Mouse (Mus musculus) liver, embryonic 13.5 days (tissue): ENCODE measurements around the gene Pten. TPM values are rescaled to one million over a fixed set of nuclear protein-coding genes. Genes with fewer than 3 reads are reported as not detected.

ENCODE experiments used
- ATAC-seq: fragments of 200-750 bp; cut with Nextera tagmentation; 2 replicates; pipeline ENCODE4 v1.8.0; 2017; ENCODE audit warnings: low read depth, mild to moderate bottlenecking, moderate number of reproducible peaks, moderate library complexity
- DNase-seq: peaks from one replicate; pipeline ENCODE4 v3.0.0; 2022
- H3K27ac ChIP-seq: fragments of 300-500 bp; sonication (generic); 2 replicates; pipeline ENCODE4 v1.5.1; 2015; ENCODE audit warnings: moderate library complexity, mild to moderate bottlenecking, inconsistent platforms
- H3K27me3 ChIP-seq: fragments of 300-500 bp; sonication (generic); 2 replicates; pipeline ENCODE4 v1.6.1; 2015; ENCODE audit warnings: mild to moderate bottlenecking, inconsistent platforms
- H3K36me3 ChIP-seq: fragments of 300-500 bp; sonication (generic); 2 replicates; pipeline ENCODE4 v1.6.1; 2015; ENCODE audit warnings: mild to moderate bottlenecking, inconsistent platforms
- H3K4me1 ChIP-seq: fragments of 300-500 bp; sonication (generic); replicated peaks from 2 replicates; pipeline ENCODE4 v1.6.1; 2015; ENCODE audit warnings: inconsistent platforms
- H3K4me2 ChIP-seq: fragments of 300-500 bp; sonication (generic); 2 replicates; pipeline ENCODE4 v1.6.1; 2015; ENCODE audit warnings: inconsistent platforms, mild to moderate bottlenecking, moderate library complexity
- H3K4me3 ChIP-seq: fragments of 300-500 bp; sonication (generic); replicated peaks from 2 replicates; pipeline ENCODE4 v1.5.1; 2015; ENCODE audit warnings: mild to moderate bottlenecking, inconsistent platforms
- H3K9ac ChIP-seq: fragments of 300-500 bp; sonication (generic); 2 replicates; pipeline ENCODE4 v1.6.1; 2015; ENCODE audit warnings: mild to moderate bottlenecking, inconsistent platforms
- H3K9me3 ChIP-seq: fragments of 300-500 bp; sonication (generic); replicated peaks from 2 replicates; pipeline ENCODE4 v1.6.1; 2016; ENCODE audit warnings: inconsistent platforms
- WGBS: fragments of 180-500 bp; shearing (Covaris S2); methylation state at CpG from one replicate; pipeline ENCODE4 v1.1.7; 2015; ENCODE audit not compliant: insufficient replicate concordance; 5-methylcytosine and 5-hydroxymethylcytosine counted together
- polyA plus RNA-seq: library from polyadenylated mRNA; unstranded; fragments of >200 nt; fragmentation: Nextera tagmentation; extraction: Ambion mirVana; gene quantifications from 2 replicates; pipeline ENCODE4 v1.2.1, GENCODE M21; 2015

The Pten gene
- polyA plus RNA-seq, 1 experiment from 2014 or later: 2.8 TPM

GRCm38 (mm10) chr19:32755104-32755791, 2.0 kb upstream of the Pten start:
- H3K36me3 ChIP-seq: no peaks in the 10 kb centered on the region
- peaks cover 31% of the 10 kb centered on the region for H3K4me1 ChIP-seq
- ATAC-seq: no peak
- H3K9me3 ChIP-seq: no peaks in the 10 kb centered on the region
- 12% methylated on average over 12 of the region's 12 CpGs for WGBS
- DNase-seq: no peak
- H3K27ac ChIP-seq: peak overlapping the region; percentile 87; the same call in 1 of the 2 replicates
- H3K9ac ChIP-seq: peak overlapping the region; percentile 80
- peak overlapping the region; percentile 100 for H3K4me2 ChIP-seq
- peak overlapping the region; percentile 95 for H3K4me3 ChIP-seq
- 0 out of 2 replicates have a peak, but pooled peaks cover 10% of the 10 kb centered on the region for H3K27me3 ChIP-seq

DNA sequence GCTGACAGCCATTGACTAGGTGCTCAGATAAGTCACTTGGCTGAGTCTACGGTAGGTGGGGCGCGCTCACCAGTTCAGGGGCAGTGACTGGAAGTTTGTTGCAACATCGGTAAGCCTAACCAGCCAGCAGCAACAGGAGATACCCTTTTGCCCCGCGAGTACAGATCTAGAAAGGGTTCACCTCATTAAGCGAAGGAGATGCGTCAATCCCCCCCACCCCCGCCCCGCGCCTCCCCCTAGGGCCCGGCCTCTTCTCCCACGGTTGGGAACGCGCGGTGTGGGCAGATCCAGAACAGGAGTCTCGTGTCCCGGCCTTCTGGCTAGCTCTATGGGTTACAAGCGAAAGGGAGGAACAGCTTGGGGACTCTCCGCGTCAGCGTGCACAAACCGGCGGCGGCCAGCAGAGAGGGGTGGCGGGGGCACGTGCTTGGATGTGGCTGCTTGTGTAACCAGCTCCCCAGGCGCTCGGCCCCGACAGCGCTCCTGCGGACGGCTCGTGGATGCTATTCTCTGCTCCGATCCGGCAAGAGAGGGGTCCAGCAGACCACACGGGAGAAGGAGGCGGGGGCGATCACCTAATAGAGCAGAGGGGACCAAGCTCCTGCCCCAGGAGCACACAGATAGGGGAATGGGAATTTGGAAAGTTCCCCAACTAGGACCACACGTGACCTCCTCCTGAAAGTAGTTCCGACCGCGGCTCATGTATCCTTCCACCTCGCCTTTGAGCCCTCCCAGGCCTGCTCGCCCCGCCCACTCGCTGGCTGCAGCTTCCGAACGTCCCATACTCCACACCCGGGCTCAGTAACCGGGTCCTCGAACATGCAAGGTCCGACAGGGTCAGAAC, 1.3 kb upstream of the Pten start:
- Histone ChIP-seq H3K9me3 (no peaks in the 10 kb centered on the region), H3K4me2 (peak overlapping the region; percentile 100), H3K4me3 (peak overlapping the region; percentile 95), H3K27me3 (0 out of 2 replicates have a peak, but pooled peaks cover 10% of the 10 kb centered on the region), H3K27ac (peak overlapping the region; percentile 87), H3K36me3 (no peaks in the 10 kb centered on the region), H3K4me1 (peaks cover 38% of the 10 kb centered on the region), H3K9ac (peak overlapping the region; percentile 80)
- ATAC-seq: peak; percentile 70
- peak; percentile 92 for DNase-seq
- WGBS: under 1% methylated on average over 53 of the region's 53 CpGs

GRCm38 (mm10) chr19:32756636-32756899, 729 bp upstream of the Pten start:
- 0% methylated on average over 14 of the region's 14 CpGs for WGBS
- peaks cover 40% of the 10 kb centered on the region for H3K4me1 ChIP-seq
- 0 out of 2 replicates have a peak, but pooled peaks cover 10% of the 10 kb centered on the region for H3K27me3 ChIP-seq
- DNase-seq (no peak), ATAC-seq (no peak)
- no peaks in the 10 kb centered on the region for H3K9me3 ChIP-seq
- no peaks in the 10 kb centered on the region for H3K36me3 ChIP-seq
- peak overlapping the region; percentile 100 for H3K4me2 ChIP-seq
- H3K4me3 ChIP-seq: peak overlapping the region; percentile 95
- peak overlapping the region; percentile 80 for H3K9ac ChIP-seq
- H3K27ac ChIP-seq: peak overlapping the region; percentile 86

DNA sequence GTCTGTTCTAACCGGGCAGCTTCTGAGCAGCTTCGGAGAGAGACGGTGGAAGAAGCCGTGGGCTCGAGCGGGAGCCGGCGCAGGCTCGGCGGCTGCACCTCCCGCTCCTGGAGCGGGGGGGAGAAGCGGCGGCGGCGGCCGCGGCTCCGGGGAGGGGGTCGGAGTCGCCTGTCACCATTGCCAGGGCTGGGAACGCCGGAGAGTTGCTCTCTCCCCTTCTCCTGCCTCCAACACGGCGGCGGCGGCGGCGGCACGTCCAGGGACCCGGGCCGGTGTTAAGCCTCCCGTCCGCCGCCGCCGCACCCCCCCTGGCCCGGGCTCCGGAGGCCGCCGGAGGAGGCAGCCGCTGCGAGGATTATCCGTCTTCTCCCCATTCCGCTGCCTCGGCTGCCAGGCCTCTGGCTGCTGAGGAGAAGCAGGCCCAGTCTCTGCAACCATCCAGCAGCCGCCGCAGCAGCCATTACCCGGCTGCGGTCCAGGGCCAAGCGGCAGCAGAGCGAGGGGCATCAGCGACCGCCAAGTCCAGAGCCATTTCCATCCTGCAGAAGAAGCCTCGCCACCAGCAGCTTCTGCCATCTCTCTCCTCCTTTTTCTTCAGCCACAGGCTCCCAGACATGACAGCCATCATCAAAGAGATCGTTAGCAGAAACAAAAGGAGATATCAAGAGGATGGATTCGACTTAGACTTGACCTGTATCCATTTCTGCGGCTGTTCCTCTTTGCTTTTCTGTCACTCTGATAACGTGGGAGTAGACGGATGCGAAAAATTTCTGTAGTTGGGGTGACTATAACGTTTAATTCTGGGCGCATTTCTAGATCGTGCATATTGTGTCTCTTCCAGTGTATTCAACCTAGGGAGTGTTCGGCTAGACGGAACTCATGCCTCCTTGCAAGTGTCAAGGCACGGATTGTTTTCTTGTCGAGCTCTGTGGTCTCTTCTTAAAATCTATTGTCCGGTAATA, 815 bp downstream of the Pten start:
- Histone ChIP-seq H3K4me3 (peak overlapping the region; percentile 95), H3K9me3 (no peaks in the 10 kb centered on the region), H3K4me2 (peak overlapping the region; percentile 100), H3K27ac (peak overlapping the region; percentile 93), H3K9ac (peak overlapping the region; percentile 90), H3K27me3 (0 out of 2 replicates have a peak, but pooled peaks cover 9% of the 10 kb centered on the region), H3K36me3 (no peaks in the 10 kb centered on the region), H3K4me1 (peaks cover 43% of the 10 kb centered on the region)
- peak; percentile 29 for DNase-seq
- under 1% methylated on average over 60 of the region's 69 CpGs for WGBS
- no peak for ATAC-seq

DNA sequence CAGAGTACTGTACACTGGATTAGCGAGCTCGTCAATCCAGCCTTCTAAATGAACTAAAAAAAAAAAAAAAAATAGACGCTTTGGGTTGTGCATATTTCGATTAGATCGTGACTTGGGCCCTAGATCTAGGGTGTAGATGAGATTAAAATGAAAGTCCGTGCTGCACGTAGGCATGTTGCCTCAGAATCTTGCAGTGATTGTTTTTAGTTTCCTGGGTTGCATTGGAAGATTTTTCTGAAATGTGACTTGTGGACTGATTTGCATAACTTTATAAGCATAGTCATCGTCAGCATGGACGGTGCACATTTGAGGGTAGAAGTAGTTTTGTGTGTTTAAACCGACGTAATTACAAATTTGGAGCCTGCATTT, 1.5 kb downstream of the Pten start:
- H3K9me3 ChIP-seq: no peaks in the 10 kb centered on the region
- H3K9ac ChIP-seq: peak overlapping the region; percentile 90
- DNase-seq: no peak
- H3K4me3 ChIP-seq: peak overlapping the region; percentile 95
- 0 out of 2 replicates have a peak, but pooled peaks cover 4% of the 10 kb centered on the region for H3K27me3 ChIP-seq
- WGBS: 3% methylated on average over 11 of the region's 11 CpGs
- no peak for ATAC-seq
- H3K4me2 ChIP-seq: peak overlapping the region; percentile 100
- H3K4me1 ChIP-seq: peaks cover 45% of the 10 kb centered on the region
- H3K27ac ChIP-seq: no peak overlapping the region
- no peaks in the 10 kb centered on the region for H3K36me3 ChIP-seq

GRCm38 (mm10) chr19:32759357-32760024, 2.2 kb downstream of the Pten start:
- peak overlapping the region; percentile 100 for H3K4me2 ChIP-seq
- ATAC-seq (no peak), DNase-seq (no peak)
- H3K9me3 ChIP-seq: no peaks in the 10 kb centered on the region
- H3K9ac ChIP-seq: peak overlapping the region; percentile 90
- peaks cover 44% of the 10 kb centered on the region for H3K4me1 ChIP-seq
- H3K36me3 ChIP-seq: no peaks in the 10 kb centered on the region
- H3K4me3 ChIP-seq: peak overlapping the region; percentile 95
- H3K27ac ChIP-seq: no peak overlapping the region
- WGBS: 7% methylated on average over 8 of the region's 8 CpGs
- H3K27me3 ChIP-seq: 0 out of 2 replicates have a peak, but pooled peaks cover under 1% of the 10 kb centered on the region

GRCm38 (mm10) chr19:32760499-32760898, 3.2 kb downstream of the Pten start:
- no peak for ATAC-seq
- WGBS: 39% methylated on average over 6 of the region's 6 CpGs
- H3K9ac ChIP-seq: peak overlapping the region; percentile 39; the same call in 1 of the 2 replicates
- H3K9me3 ChIP-seq: no peaks in the 10 kb centered on the region
- H3K4me3 ChIP-seq: peak overlapping the region; percentile 29
- H3K4me1 ChIP-seq: peaks cover 34% of the 10 kb centered on the region
- no peaks in the 10 kb centered on the region for H3K27me3 ChIP-seq
- H3K27ac ChIP-seq: no peak overlapping the region
- DNase-seq: no peak
- H3K4me2 ChIP-seq: peak overlapping the region; percentile 52
- no peaks in the 10 kb centered on the region; the same call in 1 of the 2 replicates for H3K36me3 ChIP-seq

- no peak overlapping the region for H3K9ac ChIP-seq
- H3K9me3 ChIP-seq: no peaks in the 10 kb centered on the region
- no peak overlapping the region for H3K27ac ChIP-seq
- H3K4me2 ChIP-seq: no peak overlapping the region
- peaks cover 35% of the 10 kb centered on the region for H3K4me1 ChIP-seq
- DNase-seq (no peak), ATAC-seq (no peak)
- H3K27me3 ChIP-seq: no peaks in the 10 kb centered on the region
- peaks cover 3% of the 10 kb centered on the region; the same call in 1 of the 2 replicates for H3K36me3 ChIP-seq
- no peak overlapping the region for H3K4me3 ChIP-seq
- 67% methylated on average over 4 of the region's 4 CpGs for WGBS
These were observed 3.9 kb downstream of the Pten start for GRCm38 (mm10) chr19:32761162-32761561.

GRCm38 (mm10) chr19:32762493-32762892, 5.2 kb downstream of the Pten start:
- ATAC-seq (no peak), DNase-seq (no peak)
- no peaks in the 10 kb centered on the region for H3K9me3 ChIP-seq
- peaks cover 39% of the 10 kb centered on the region for H3K4me1 ChIP-seq
- WGBS: 30% methylated on average over 4 of the region's 4 CpGs
- H3K27me3 ChIP-seq: no peaks in the 10 kb centered on the region
- no peak overlapping the region for H3K4me2 ChIP-seq
- H3K4me3 ChIP-seq: no peak overlapping the region
- H3K36me3 ChIP-seq: peaks cover 5% of the 10 kb centered on the region; the same call in 1 of the 2 replicates
- no peak overlapping the region for H3K9ac ChIP-seq
- no peak overlapping the region for H3K27ac ChIP-seq

DNA sequence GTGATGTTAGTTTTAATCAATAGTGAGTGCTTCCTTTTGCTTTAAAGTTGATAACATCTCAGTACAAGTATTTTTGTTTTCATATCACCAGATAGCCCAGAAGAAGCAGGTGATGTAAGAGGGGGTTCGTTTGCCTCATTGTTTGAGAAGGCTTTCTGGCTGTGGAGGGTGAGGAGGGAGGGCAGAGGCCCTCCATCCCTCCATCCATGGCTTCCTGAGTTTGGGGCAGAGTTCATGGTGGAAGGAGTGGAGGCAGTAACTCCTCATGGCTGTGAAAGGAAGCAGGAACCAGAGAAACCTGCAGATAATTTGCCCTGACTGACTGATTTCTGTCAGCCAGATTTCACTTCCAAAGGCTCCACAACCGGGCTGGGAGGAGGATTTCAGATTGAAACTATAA, 21.1 kb downstream of the Pten start:
- Histone ChIP-seq H3K9me3 (no peaks in the 10 kb centered on the region), H3K4me3 (no peak overlapping the region), H3K9ac (no peak overlapping the region), H3K4me2 (no peak overlapping the region), H3K27me3 (no peaks in the 10 kb centered on the region), H3K27ac (no peak overlapping the region), H3K36me3 (peaks cover 3% of the 10 kb centered on the region; the same call in 1 of the 2 replicates), H3K4me1 (peaks cover 10% of the 10 kb centered on the region)
- ATAC-seq (no peak), DNase-seq (no peak)
- 28% methylated on average over 2 of the region's 2 CpGs for WGBS
